22 mouse cellular contexts compared by ENCODE assay signal in genomic region chr8:95587339-95587738, GRCm38 (mm10). TPM values are rescaled to one million over a fixed set of nuclear protein-coding genes. Genes with fewer than 3 reads are reported as not detected.
"Had no signal": no experiment of that assay in that cellular context is flagged by ENCODE, and none has a peak within 500 bp of the region (broad histone marks: within the 10 kb centered on the region; RNA-seq: fewer than 3 reads in every experiment).

No protein-coding gene starts in this region.

- ATAC-seq: lung, postnatal 0 days had no signal

- H3K4me3 ChIP-seq: layer of hippocampus, adult 2 months; limb, embryonic 10.5 days; liver, embryonic 15.5 days; midbrain, embryonic 10.5 days; myocyte; neural tube, embryonic 15.5 days had no signal

- H3K9me3 ChIP-seq: limb, embryonic 10.5 days; liver, embryonic 15.5 days; midbrain, embryonic 10.5 days; neural tube, embryonic 15.5 days had no signal

- H3K9ac ChIP-seq: liver, embryonic 15.5 days; neural tube, embryonic 15.5 days had no signal

- H3K27ac ChIP-seq: layer of hippocampus, adult 2 months; limb, embryonic 10.5 days; liver, embryonic 15.5 days; midbrain, embryonic 10.5 days; neural tube, embryonic 15.5 days had no signal

- H3K27me3 ChIP-seq: liver, embryonic 15.5 days; neural tube, embryonic 15.5 days had no signal

- H3K4me1 ChIP-seq: limb, embryonic 10.5 days; midbrain, embryonic 10.5 days; neural tube, embryonic 15.5 days had no signal

- H3K36me3 ChIP-seq: limb, embryonic 10.5 days; liver, embryonic 15.5 days; midbrain, embryonic 10.5 days; neural tube, embryonic 15.5 days had no signal

- DNase-seq: kidney, postnatal 10 days; kidney, postnatal 4 days; lung, adult 2 months; lung, postnatal 4 days; midbrain, embryonic 14.5 days; right cerebral cortex, adult 18-20 months; right cerebral cortex, postnatal 25 days; thymus, postnatal 4 days had no signal

- H3K4me2 ChIP-seq: liver, embryonic 11.5 days; liver, embryonic 15.5 days; neural tube, embryonic 15.5 days had no signal

RNA-seq across cellular contexts. Expression of gene Prss54, which starts 11.2 kb away (rescaled TPM):
- total RNA-seq: layer of hippocampus, postnatal 10 days; megakaryocyte, adult 5-6 weeks had no signal
- polyA plus RNA-seq: limb, embryonic 10.5 days; limb, embryonic 14.5 days; liver, embryonic 11.5 days; liver, embryonic 15.5 days; lung, adult 2 months; lung, postnatal 0 days; midbrain, embryonic 10.5 days; midbrain, embryonic 14.5 days; myocyte; neural tube, embryonic 11.5 days; neural tube, embryonic 15.5 days; small intestine, adult 2 months; stomach, embryonic 16.5 days had no signal

RNA-seq across cellular contexts. Expression of gene Ccdc113, which starts 53.5 kb away (rescaled TPM):
- total RNA-seq: megakaryocyte, adult 5-6 weeks had no signal
- polyA plus RNA-seq: limb, embryonic 10.5 days; liver, embryonic 11.5 days; liver, embryonic 15.5 days; myocyte; small intestine, adult 2 months had no signal
